Comparison of ENCODE assay signal across 7 mouse cellular contexts in genomic region chr3:32366246-32366734, GRCm38 (mm10). TPM values are rescaled to one million over a fixed set of nuclear protein-coding genes. Genes with fewer than 3 reads are reported as not detected.
DNase-seq lines count a peak whose midpoint lies in the region; ATAC-seq lines count a peak whose summit lies in the region.

No protein-coding gene starts in this region.

- WGBS in hindbrain, embryonic 13.5 days = 51% methylated on average over 17 of the region's 17 CpGs
- WGBS in stomach, embryonic 14.5 days = 60% methylated on average over 17 of the region's 17 CpGs

- no peaks in the 10 kb centered on the region for H3K27me3 ChIP-seq in megakaryocyte, embryonic 14.5 days (replicated peaks)
- H3K27me3 ChIP-seq in hindbrain, embryonic 13.5 days = no peaks in the 10 kb centered on the region
- H3K27me3 ChIP-seq in stomach, embryonic 14.5 days (ENCODE audit: control insufficient read depth, insufficient read depth, low read length) = no peaks in the 10 kb centered on the region

- no peak for ATAC-seq in megakaryocyte, adult 5-6 weeks (ENCODE audit: poor library complexity, severe bottlenecking)
- ATAC-seq in hindbrain, embryonic 13.5 days (ENCODE audit: low FRiP score) = peak; percentile 44
- no peak for ATAC-seq in stomach, embryonic 14.5 days (ENCODE audit: insufficient number of reproducible peaks, insufficient read depth, low FRiP score, low read depth)

- H3K4me1 ChIP-seq in megakaryocyte, embryonic 14.5 days = peaks cover 50% of the 10 kb centered on the region
- peaks cover 35% of the 10 kb centered on the region for H3K4me1 ChIP-seq in hindbrain, embryonic 13.5 days (replicated peaks)
- H3K4me1 ChIP-seq in stomach, embryonic 14.5 days (ENCODE audit: control insufficient read depth, insufficient read depth, low read length) = no peaks in the 10 kb centered on the region

- H3K27ac ChIP-seq in hindbrain, embryonic 13.5 days = peak overlapping the region; percentile 96; the same call in 1 of the 2 replicates
- H3K27ac ChIP-seq in stomach, embryonic 14.5 days (ENCODE audit: low read length) = no peak overlapping the region

- no peaks in the 10 kb centered on the region for H3K9me3 ChIP-seq in megakaryocyte, embryonic 14.5 days
- H3K9me3 ChIP-seq in hindbrain, embryonic 13.5 days = no peaks in the 10 kb centered on the region
- H3K9me3 ChIP-seq in stomach, embryonic 14.5 days (ENCODE audit: control insufficient read depth, low read depth, low read length) = no peaks in the 10 kb centered on the region

- DNase-seq in cerebellum, adult 9-10 months = peak; percentile 55
- peak; percentile 4 for DNase-seq in lung, postnatal 14 days
- no peak for DNase-seq in urinary bladder, postnatal 4 days (ENCODE audit: low spot score in 2 of 2)

- H3K9ac ChIP-seq in hindbrain, embryonic 13.5 days = peak overlapping the region; percentile 94
- peak overlapping the region; percentile 72; the same call in 1 of the 2 replicates for H3K9ac ChIP-seq in stomach, embryonic 14.5 days (replicated peaks; ENCODE audit: low read depth, low read length)

- H3K36me3 ChIP-seq in megakaryocyte, embryonic 14.5 days (replicated peaks; ENCODE audit: low read length) = peaks cover 4% of the 10 kb centered on the region
- no peaks in the 10 kb centered on the region for H3K36me3 ChIP-seq in hindbrain, embryonic 13.5 days
- no peaks in the 10 kb centered on the region for H3K36me3 ChIP-seq in stomach, embryonic 14.5 days (ENCODE audit: control insufficient read depth, insufficient read depth, low read length)

- peak overlapping the region; percentile 99 for H3K4me3 ChIP-seq in megakaryocyte, embryonic 14.5 days (replicated peaks)
- peak overlapping the region; percentile 82 for H3K4me3 ChIP-seq in hindbrain, embryonic 13.5 days
- H3K4me3 ChIP-seq in stomach, embryonic 14.5 days (ENCODE audit: low read depth, low read length) = peak overlapping the region; percentile 87

- H3K4me2 ChIP-seq in hindbrain, embryonic 13.5 days = peak overlapping the region; percentile 76
- H3K4me2 ChIP-seq in stomach, embryonic 14.5 days (replicated peaks; ENCODE audit: low read depth, low read length) = peak overlapping the region; percentile 88

RNA-seq across cellular contexts. Expression of gene Zmat3, which starts 0.5 kb away (rescaled TPM):
- polyA plus RNA-seq in megakaryocyte, embryonic 14.5 days (2012; ENCODE audit: insufficient read depth, low replicate concordance) = 4.0 and 5.0 TPM in 2 replicates
- total RNA-seq in megakaryocyte, adult 5-6 weeks (2015) = 2.3 and 2.4 TPM in 2 replicates
- total RNA-seq in megakaryocyte, adult 5-6 weeks (2017) = 0.53 and 0.77 TPM in 2 replicates
- 7.6 and 8.2 TPM in 2 replicates for polyA plus RNA-seq in hindbrain, embryonic 13.5 days (2015; fragmentation: Nextera tagmentation; extraction: Ambion mirVana)
- 10.1 and 10.6 TPM in 2 replicates for polyA plus RNA-seq in stomach, embryonic 14.5 days (2014; fragmentation: Nextera tagmentation; extraction: Ambion mirVana)

RNA-seq across cellular contexts. Expression of gene Pik3ca, which starts 31.2 kb away (rescaled TPM):
- 0.64 and 0.81 TPM in 2 replicates for polyA plus RNA-seq in megakaryocyte, embryonic 14.5 days (2012; ENCODE audit: insufficient read depth, low replicate concordance)
- total RNA-seq in megakaryocyte, adult 5-6 weeks (2015) = 23.5 and 25.0 TPM in 2 replicates
- total RNA-seq in megakaryocyte, adult 5-6 weeks (2017) = 31.1 and 32.4 TPM in 2 replicates
- polyA plus RNA-seq in hindbrain, embryonic 13.5 days (2015; fragmentation: Nextera tagmentation; extraction: Ambion mirVana) = 14.2 and 14.7 TPM in 2 replicates
- polyA plus RNA-seq in stomach, embryonic 14.5 days (2014; fragmentation: Nextera tagmentation; extraction: Ambion mirVana) = 14.4 and 23.1 TPM in 2 replicates

Comparison
In these comparisons a context has a peak if more than half of its experiments do, and no peak if none do; other contexts are left out.
1. DNase-seq: peak in cerebellum, adult 9-10 months (single experiment) and lung, postnatal 14 days (single experiment); none in urinary bladder, postnatal 4 days (0 of 2).
2. Peak in every context shown above with its lines, with median percentiles within 50 percentile points of each other: H3K4me3 ChIP-seq.